Mouse (Mus musculus) cortical plate, adult 2 months (tissue): Measurements from ENCODE around the gene Atp5c1. TPM values are rescaled to one million over a fixed set of nuclear protein-coding genes. Genes with fewer than 3 reads are reported as not detected.
A peak's percentile ranks its signal among the peaks of the same experiment; 100 is the strongest.

Experiments used
- H3K27ac ChIP-seq: fragments of 200-500 bp; 2 replicates; pipeline ENCODE4 v1.5.1; 2012; ENCODE audit warnings: low read length, control low read depth, inconsistent platforms; ENCODE audit not compliant: insufficient read depth
- H3K4me1 ChIP-seq: fragments of 200-500 bp; 2 replicates; pipeline ENCODE4 v1.6.1; 2011; ENCODE audit warnings: low read length; ENCODE audit not compliant: control insufficient read depth, insufficient read depth
- H3K4me3 ChIP-seq: fragments of 200-500 bp; 2 replicates; pipeline ENCODE4 v1.5.1; 2011; ENCODE audit warnings: mild to moderate bottlenecking, low read length, control low read depth; ENCODE audit not compliant: insufficient read depth
- CTCF ChIP-seq: fragments of 200-500 bp; IDR thresholded peaks from 2 replicates; pipeline ENCODE4 v1.5.1; 2011; ENCODE audit warnings: mild to moderate bottlenecking, control low read depth, low read length; ENCODE audit not compliant: insufficient read depth; ENCODE audit errors: extremely low read depth
- POLR2A ChIP-seq: fragments of 200-500 bp; IDR thresholded peaks from 2 replicates; pipeline ENCODE4 v1.6.1; 2011; ENCODE audit warnings: mild to moderate bottlenecking, low read length, control low read depth; ENCODE audit not compliant: insufficient read depth; ENCODE audit errors: extremely low read depth
- polyA plus RNA-seq: library from polyadenylated mRNA; depleted of rRNA; stranded (reverse); fragments of >200 nt; gene quantifications from 2 replicates; pipeline ENCODE4 v1.2.3, GENCODE M21; 2012; rRNA removed

Gene Atp5c1
- polyA plus RNA-seq, 1 experiment = 411 TPM

DNA sequence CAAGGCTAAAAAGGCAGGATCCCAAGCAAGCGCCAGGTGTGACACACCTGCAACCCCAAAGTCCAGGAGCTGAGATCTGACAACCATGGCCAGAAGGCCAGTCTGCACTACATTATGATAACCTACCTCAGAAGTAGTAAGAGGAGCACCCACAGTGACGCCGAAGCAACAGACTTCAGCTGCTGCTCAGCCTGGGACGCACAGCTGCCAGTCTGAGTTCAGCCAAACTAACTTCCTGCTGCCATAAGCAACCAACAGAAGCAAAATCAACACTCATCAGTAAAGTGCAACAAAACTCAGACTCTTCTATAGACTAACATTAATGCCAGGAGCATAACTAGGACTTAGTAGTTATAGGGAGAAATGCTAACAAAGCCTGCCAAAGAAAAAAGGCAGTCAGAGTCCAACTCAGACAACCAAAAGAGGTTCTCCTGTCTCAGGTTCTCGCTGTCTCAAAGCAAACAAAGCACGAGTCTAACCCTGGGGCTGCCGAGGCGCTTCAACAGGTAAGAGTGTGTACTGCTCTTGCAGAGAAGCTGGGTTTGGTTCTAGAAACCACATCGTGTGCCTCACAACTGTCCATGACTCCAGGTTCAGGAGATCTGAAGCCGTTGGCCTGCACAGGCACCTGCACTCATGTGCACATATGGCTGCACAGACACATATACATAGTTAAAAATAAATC lies 65.2 kb downstream of the Atp5c1 start:
- Histone ChIP-seq H3K4me3 (no peak overlapping the region), H3K27ac (no peak overlapping the region), H3K4me1 (no peaks in the 10 kb centered on the region)
- TF ChIP-seq POLR2A (no peak), CTCF (no peak)

GRCm38 (mm10) chr2:10010263-10010909 lies 69.9 kb downstream of the Atp5c1 start:
- H3K27ac ChIP-seq = no peak overlapping the region
- peak; percentile 46; the same call in 1 of the 2 replicates for TF ChIP-seq CTCF
- TF ChIP-seq POLR2A = no peak
- no peak overlapping the region for H3K4me3 ChIP-seq
- no peaks in the 10 kb centered on the region for H3K4me1 ChIP-seq

DNA sequence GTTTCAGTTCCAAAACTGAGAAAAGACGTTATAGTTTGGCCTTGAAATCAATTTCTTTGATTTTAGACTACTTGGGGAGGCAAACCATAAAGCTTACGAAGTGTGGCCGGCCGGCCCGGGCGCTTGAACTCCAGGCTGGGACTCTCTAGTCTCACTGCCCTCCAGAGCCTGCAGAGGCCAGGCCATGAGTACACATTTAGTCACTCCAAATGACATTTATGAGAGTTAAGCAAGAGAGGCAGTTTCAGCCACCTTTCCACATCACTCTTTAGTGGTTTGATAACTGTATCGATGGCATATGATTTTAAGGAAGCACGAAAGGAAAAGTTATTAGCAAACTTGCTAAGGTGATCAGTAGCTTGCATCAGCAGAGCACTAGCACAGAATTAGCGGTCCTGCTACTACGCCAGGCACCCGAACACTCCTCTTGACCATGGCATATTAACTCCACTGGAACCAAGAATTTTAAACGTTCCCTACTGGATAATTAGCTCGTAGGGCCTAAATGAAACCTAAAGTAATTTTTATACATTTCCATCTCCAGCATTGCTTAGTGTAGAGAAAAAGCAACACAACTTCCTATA lies 70.5 kb downstream of the Atp5c1 start:
- no peaks in the 10 kb centered on the region for H3K4me1 ChIP-seq
- no peak overlapping the region for H3K4me3 ChIP-seq
- H3K27ac ChIP-seq = no peak overlapping the region
- TF ChIP-seq POLR2A = no peak
- TF ChIP-seq CTCF = no peak

- Histone ChIP-seq H3K4me3 (no peak overlapping the region), H3K27ac (no peak overlapping the region), H3K4me1 (no peaks in the 10 kb centered on the region)
- TF ChIP-seq POLR2A (no peak), CTCF (no peak)
Measured at GRCm38 (mm10) chr2:10008593-10008992, 71.7 kb downstream of the Atp5c1 start.

Other genes with a start within 250 kb of the Atp5c1 start
- not detected in 2 replicates for gene 4930412O13Rik, start 199.3 kb downstream of the Atp5c1 start, polyA plus RNA-seq
- not detected in 2 replicates for gene 9230102O04Rik, start 191.0 kb downstream of the Atp5c1 start, polyA plus RNA-seq
- 0.06 and 0.21 TPM in 2 replicates for gene Gata3, start 190.5 kb downstream of the Atp5c1 start, polyA plus RNA-seq
- gene Taf3, start 31.9 kb downstream of the Atp5c1 start, polyA plus RNA-seq = 8.4 and 8.6 TPM in 2 replicates
- gene Kin, start 83 bp upstream of the Atp5c1 start, polyA plus RNA-seq = 9.9 and 12.3 TPM in 2 replicates
- gene Itih2, start 50.9 kb upstream of the Atp5c1 start, polyA plus RNA-seq = 3.0 and 3.3 TPM in 2 replicates
- 11.9 and 12.4 TPM in 2 replicates for gene Itih5, start 73.1 kb upstream of the Atp5c1 start, polyA plus RNA-seq